Mouse (Mus musculus) intestine, postnatal 0 days (tissue): ENCODE measurements at regions not wholly inside any gene's neighbourhood (a gene's known extent, or its start where the extent isn't known, plus 50 kb on each side); places are given as distances from the start of the nearest gene placed in this dataset.
A peak's percentile ranks its signal among the peaks of the same experiment; 100 is the strongest.

Experiments used
- ATAC-seq: fragments of 200-750 bp; cut with Nextera tagmentation; 2 replicates; pipeline ENCODE4 v1.8.0; 2017; ENCODE audit warnings: mild to moderate bottlenecking, moderate TSS enrichment, moderate library complexity
- H3K27ac ChIP-seq: fragments of 300-500 bp; sonication (generic); 2 replicates; pipeline ENCODE4 v1.5.1; 2014; ENCODE audit warnings: mild to moderate bottlenecking, low read depth, low read length, moderate library complexity
- H3K27me3 ChIP-seq: fragments of 300-500 bp; sonication (generic); replicated peaks from 2 replicates; pipeline ENCODE4 v1.6.1; 2014; ENCODE audit warnings: low read length, mixed read lengths; ENCODE audit not compliant: control insufficient read depth, insufficient read depth
- H3K36me3 ChIP-seq: fragments of 300-500 bp; sonication (generic); 2 replicates; pipeline ENCODE4 v1.6.1; 2014; ENCODE audit warnings: mild to moderate bottlenecking, moderate library complexity; ENCODE audit not compliant: control insufficient read depth, insufficient read depth
- H3K4me1 ChIP-seq: fragments of 300-500 bp; sonication (generic); replicated peaks from 2 replicates; pipeline ENCODE4 v1.6.1; 2014; ENCODE audit warnings: antibody characterized with exemption, low read length, mixed read lengths; ENCODE audit not compliant: control insufficient read depth, insufficient read depth
- H3K4me2 ChIP-seq: fragments of 300-500 bp; sonication (generic); replicated peaks from 2 replicates; pipeline ENCODE4 v1.6.1; 2014; ENCODE audit warnings: low read depth, mild to moderate bottlenecking, moderate library complexity
- H3K4me3 ChIP-seq: fragments of 300-500 bp; sonication (generic); 2 replicates; pipeline ENCODE4 v1.5.1; 2014; ENCODE audit warnings: low read depth, low read length
- H3K9ac ChIP-seq: fragments of 300-500 bp; sonication (generic); 2 replicates; pipeline ENCODE4 v1.6.1; 2014; ENCODE audit warnings: mild to moderate bottlenecking, low read depth, low read length
- H3K9me3 ChIP-seq: fragments of 300-500 bp; sonication (generic); 2 replicates; pipeline ENCODE4 v1.6.1; 2016; ENCODE audit warnings: mixed run types; ENCODE audit not compliant: control insufficient read depth
- CTCF ChIP-seq: sonication (generic); IDR thresholded peaks from 2 replicates; pipeline ENCODE4 v1.5.1; 2016; ENCODE audit warnings: low read depth, mild to moderate bottlenecking, control low read depth, antibody characterized with exemption, moderate library complexity
- WGBS: fragments of 180-500 bp; shearing (Covaris S2); extraction: QIAGEN DNeasy Blood & Tissue Kit; methylation state at CpG from one replicate; pipeline ENCODE4 v1.1.7; 2014; 5-methylcytosine and 5-hydroxymethylcytosine counted together

DNA sequence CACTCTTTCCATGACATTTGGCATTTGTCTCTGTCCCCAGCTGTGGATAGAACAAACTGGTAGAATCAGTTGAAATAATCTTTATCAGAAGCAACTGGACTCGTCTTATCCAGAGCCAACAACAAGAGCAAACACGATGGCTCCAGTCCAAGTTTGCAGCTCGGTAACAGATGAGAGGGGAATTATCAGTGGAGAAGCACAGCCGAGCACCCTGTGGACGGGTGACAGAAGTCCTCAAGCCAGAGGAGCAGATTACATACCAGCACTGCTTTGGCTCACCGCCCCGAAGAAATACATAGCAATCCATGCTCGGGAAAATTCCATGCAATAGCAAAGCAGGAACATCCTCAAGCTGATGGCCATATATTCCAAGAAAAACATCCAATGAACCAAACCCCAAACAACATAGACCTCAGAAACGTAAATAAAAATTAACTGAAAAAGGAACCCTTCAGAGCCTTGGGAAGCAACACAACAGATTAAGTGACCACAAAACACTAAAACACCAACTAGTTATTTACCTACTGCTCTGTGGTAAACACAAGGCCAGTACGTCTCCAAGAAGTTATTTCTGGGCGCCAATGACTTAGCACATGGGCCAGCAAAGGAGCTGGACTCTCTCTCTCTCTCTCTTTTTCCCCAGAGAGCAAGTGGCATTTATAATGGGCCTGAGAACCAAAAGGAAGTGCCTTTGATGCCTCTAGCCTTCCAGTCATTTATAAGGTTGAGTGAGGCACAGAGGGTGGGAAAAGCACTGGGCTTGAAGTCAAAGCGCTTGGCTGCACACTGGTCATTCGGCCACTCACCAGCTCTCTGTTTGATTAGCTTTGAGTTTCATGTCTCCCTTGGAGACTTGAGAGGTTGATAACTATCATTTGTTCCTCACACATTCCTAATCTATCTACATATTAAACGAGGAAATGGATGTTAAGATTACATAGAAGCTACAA is 163.0 kb upstream of the Gm12728 start:
- no peaks in the 10 kb centered on the region for H3K36me3 ChIP-seq
- H3K4me3 ChIP-seq, result no peak overlapping the region
- WGBS, result 55% methylated on average over 14 of the region's 14 CpGs
- H3K27ac ChIP-seq, result no peak overlapping the region
- H3K9ac ChIP-seq, result no peak overlapping the region
- no peak overlapping the region for H3K4me2 ChIP-seq
- no peak for ATAC-seq
- H3K4me1 ChIP-seq, result no peaks in the 10 kb centered on the region
- H3K27me3 ChIP-seq, result no peaks in the 10 kb centered on the region
- TF ChIP-seq CTCF, result no peak
- H3K9me3 ChIP-seq, result no peaks in the 10 kb centered on the region

DNA sequence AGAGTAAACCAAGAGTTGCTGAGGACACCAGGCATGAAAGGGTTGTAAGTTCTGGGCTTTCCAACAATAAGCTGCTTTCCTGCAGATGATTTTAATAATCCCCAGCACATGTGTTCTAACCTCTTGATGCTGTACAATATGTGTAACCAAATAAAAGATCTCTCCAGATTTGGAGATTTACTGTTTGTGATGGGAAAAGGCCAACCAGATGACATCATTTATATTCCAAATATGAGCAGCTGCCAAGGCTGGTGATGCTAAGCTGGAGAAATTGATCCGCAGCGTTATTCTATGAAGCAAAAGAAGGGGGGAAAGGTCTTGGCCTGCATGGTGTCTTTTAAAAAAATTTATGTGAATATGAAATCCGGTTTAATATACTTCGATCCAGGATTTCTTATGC is 160.1 kb upstream of the Gm12728 start:
- Histone ChIP-seq H3K4me3 (no peak overlapping the region), H3K9me3 (no peaks in the 10 kb centered on the region), H3K27ac (no peak overlapping the region), H3K4me2 (no peak overlapping the region), H3K9ac (no peak overlapping the region), H3K27me3 (no peaks in the 10 kb centered on the region), H3K36me3 (no peaks in the 10 kb centered on the region), H3K4me1 (no peaks in the 10 kb centered on the region)
- no peak for ATAC-seq
- TF ChIP-seq CTCF, result no peak
- 84% methylated on average over 4 of the region's 4 CpGs for WGBS

DNA sequence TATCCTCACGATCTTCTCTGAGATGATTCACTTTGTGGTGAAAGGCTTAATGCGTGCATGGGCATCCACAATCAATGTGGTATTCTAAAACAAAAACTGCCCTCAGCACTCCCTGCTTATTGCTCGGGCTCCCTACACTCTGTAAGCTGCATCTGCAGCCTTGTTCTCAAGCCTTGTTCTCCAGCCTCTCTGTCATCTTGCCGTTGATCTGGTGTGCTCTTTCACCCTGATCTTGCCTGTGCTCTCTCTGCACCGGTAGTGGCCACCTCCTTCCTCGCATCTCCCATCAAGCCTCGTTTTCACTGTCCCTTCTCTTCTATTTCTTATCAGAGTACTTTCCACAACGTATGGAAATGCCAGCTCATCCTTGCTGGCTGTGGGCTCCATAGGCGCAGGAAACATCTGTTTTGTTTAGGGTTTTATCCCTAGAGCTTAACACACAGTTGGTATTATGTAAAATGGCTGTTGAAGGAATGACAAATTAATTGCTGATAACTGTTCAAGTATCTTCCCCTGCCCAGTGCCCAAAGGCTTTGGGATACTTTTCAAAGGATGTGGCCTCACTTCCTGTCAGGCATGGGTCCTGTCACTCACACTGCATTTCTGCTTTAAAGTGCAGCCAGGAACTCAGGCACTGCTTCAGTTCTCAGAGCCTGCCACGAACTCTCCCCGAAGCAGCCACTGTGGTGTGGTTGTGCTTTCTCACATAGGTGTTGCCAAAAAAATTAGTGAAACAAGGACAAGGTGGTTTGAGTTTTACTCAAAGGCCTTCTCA is 158.9 kb upstream of the Gm12728 start:
- WGBS, result 72% methylated on average over 11 of the region's 11 CpGs
- H3K4me2 ChIP-seq, result no peak overlapping the region
- no peak for TF ChIP-seq CTCF
- H3K9ac ChIP-seq, result no peak overlapping the region
- H3K36me3 ChIP-seq, result no peaks in the 10 kb centered on the region
- H3K27ac ChIP-seq, result no peak overlapping the region
- H3K4me3 ChIP-seq, result no peak overlapping the region
- H3K27me3 ChIP-seq, result no peaks in the 10 kb centered on the region
- no peak for ATAC-seq
- no peaks in the 10 kb centered on the region for H3K4me1 ChIP-seq
- no peaks in the 10 kb centered on the region for H3K9me3 ChIP-seq

DNA sequence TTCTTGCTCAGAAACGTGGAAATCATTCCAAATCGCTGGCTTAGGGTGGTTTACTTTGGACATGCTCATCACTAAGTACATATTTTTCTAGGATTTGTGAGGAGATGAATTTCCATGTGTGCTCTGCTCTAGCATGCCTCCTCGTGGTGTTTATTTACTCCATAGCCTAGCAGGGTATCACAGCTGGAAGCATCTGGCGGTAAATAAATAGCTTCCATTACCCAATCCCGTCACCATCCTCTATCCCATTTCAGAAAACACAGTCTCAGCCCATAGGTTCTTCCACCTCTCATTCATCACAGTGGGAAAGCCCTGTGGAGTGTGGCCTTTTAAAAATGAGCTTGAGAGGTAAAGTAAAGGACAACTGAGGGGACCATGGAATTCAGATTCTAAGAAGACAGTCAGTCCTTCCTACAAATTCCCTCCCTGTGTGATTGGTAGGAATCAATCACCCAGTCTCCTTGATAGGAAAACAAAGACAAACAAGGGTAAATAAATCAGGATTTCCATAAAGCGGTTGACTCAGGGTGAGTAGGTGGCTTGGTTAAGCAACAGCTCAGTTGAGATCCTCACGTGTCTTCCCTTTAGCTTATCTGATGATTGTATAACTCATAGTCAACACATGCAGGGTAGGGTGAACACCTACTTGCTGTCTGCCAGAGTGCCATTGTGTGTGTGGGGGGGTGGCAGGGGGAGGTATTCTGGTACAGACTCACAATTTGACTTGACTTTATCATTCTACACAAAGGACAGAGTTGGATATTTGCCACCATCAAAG is 156.9 kb upstream of the Gm12728 start:
- H3K36me3 ChIP-seq, result no peaks in the 10 kb centered on the region
- peak; percentile 31 for TF ChIP-seq CTCF
- 62% methylated on average over 7 of the region's 7 CpGs for WGBS
- no peaks in the 10 kb centered on the region for H3K27me3 ChIP-seq
- H3K9me3 ChIP-seq, result no peaks in the 10 kb centered on the region
- H3K4me1 ChIP-seq, result no peaks in the 10 kb centered on the region
- no peak overlapping the region for H3K9ac ChIP-seq
- H3K27ac ChIP-seq, result no peak overlapping the region
- no peak for ATAC-seq
- H3K4me2 ChIP-seq, result no peak overlapping the region
- H3K4me3 ChIP-seq, result no peak overlapping the region

DNA sequence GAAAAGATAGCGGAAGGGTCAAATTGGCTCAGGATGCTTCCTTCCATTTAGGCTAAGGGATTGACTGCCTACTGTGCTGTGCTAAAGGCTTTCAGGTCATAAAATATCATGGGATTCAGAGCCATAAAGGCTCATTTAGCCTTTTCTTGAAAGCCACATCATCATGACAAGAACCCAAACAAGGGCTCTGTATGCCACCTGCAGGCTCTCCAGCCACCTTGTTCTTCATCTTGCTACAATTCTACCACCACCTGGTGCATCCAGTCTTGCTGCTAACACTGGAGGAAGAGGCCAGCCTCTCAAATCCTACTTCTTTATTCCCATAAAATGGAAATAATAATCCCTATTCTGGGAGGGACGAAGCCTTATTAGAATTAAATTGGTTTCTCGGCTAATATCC is 155.9 kb upstream of the Gm12728 start:
- no peak overlapping the region for H3K4me3 ChIP-seq
- no peak for ATAC-seq
- H3K36me3 ChIP-seq, result no peaks in the 10 kb centered on the region
- H3K27ac ChIP-seq, result no peak overlapping the region
- no peaks in the 10 kb centered on the region for H3K4me1 ChIP-seq
- no peaks in the 10 kb centered on the region for H3K9me3 ChIP-seq
- no peak overlapping the region for H3K4me2 ChIP-seq
- WGBS, result 94% methylated on average over 3 of the region's 3 CpGs
- H3K27me3 ChIP-seq, result no peaks in the 10 kb centered on the region
- TF ChIP-seq CTCF, result peak; percentile 41
- H3K9ac ChIP-seq, result no peak overlapping the region

DNA sequence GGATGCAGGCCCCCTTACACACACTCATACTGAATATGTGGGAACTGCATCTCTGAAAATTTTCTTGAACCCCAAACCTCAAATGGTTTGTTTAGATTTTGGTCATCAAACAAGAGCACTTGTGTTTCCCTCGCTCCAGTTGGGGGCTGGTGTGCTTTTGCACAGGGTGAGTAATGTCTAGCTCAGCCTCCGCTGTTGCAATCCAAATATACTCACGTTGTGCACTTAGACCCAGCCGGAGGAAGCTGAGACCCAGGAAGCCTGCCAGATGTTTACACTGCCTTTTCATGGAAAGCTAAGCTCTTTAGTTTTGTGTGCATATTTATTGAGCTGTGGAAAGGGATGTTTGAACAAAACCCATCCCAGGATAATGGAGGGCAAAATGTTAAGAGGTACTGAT is 148.9 kb upstream of the Gm12728 start:
- TF ChIP-seq CTCF, result no peak
- no peaks in the 10 kb centered on the region for H3K9me3 ChIP-seq
- no peak for ATAC-seq
- H3K9ac ChIP-seq, result no peak overlapping the region
- no peak overlapping the region for H3K27ac ChIP-seq
- H3K4me2 ChIP-seq, result no peak overlapping the region
- H3K36me3 ChIP-seq, result no peaks in the 10 kb centered on the region
- H3K27me3 ChIP-seq, result no peaks in the 10 kb centered on the region
- no peaks in the 10 kb centered on the region for H3K4me1 ChIP-seq
- WGBS, result 30% methylated on average over 4 of the region's 4 CpGs
- no peak overlapping the region for H3K4me3 ChIP-seq
